Mouse (Mus musculus) left cerebral cortex, postnatal 4 days (tissue): ENCODE data around the gene Itpkb. TPM values are rescaled to one million over a fixed set of nuclear protein-coding genes. Genes with fewer than 3 reads are reported as not detected.
"Not testable (repeated sequence)": the region's sequence is repeated elsewhere in the genome, so short reads cannot be mapped to it uniquely, and the experiment has no call there.

Source experiments
- DNase-seq: peaks from one replicate; pipeline ENCODE4 v3.0.0-alpha.2; 2022
- intact Hi-C: fragments of 180-260 bp; cut with DNase I; formaldehyde crosslinking; loops from one replicate; pipeline ENCODE4 v1.15.1; 2025
- total RNA-seq, 2 experiments: library from RNA; stranded (reverse); gene quantifications; 2 replicates each; pipeline ENCODE4 v1.2.3; 2021

Gene Itpkb
- total RNA-seq, 2 experiments from 2014 or later: 12.1 to 12.3 TPM

DNA sequence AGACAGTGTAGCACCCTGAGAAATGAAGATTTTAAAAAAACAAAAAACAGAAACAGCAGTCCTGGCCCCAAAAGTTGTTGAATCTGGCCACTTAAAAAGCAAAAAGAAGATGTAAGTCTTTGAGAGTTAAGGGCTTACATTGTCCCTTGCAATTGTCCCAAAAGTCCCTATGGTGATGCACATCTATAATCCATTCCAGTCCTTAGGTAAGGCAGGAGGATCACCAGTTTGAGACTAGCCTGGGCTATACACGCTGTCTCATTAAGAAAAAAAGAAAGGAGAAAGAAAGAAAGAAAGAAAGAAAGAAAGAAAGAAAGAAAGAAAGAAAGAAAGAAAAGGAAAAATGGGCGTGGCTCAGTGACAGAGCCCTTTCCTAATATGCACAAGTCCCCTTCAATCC lies 34.4 kb downstream of the Itpkb start:
- DNase-seq: no peak
- intact Hi-C loops: loop anchor here (5.0 kb wide), 1 partner anchor 32 kb away; the partner anchor contains the start of gene Itpkb

DNA sequence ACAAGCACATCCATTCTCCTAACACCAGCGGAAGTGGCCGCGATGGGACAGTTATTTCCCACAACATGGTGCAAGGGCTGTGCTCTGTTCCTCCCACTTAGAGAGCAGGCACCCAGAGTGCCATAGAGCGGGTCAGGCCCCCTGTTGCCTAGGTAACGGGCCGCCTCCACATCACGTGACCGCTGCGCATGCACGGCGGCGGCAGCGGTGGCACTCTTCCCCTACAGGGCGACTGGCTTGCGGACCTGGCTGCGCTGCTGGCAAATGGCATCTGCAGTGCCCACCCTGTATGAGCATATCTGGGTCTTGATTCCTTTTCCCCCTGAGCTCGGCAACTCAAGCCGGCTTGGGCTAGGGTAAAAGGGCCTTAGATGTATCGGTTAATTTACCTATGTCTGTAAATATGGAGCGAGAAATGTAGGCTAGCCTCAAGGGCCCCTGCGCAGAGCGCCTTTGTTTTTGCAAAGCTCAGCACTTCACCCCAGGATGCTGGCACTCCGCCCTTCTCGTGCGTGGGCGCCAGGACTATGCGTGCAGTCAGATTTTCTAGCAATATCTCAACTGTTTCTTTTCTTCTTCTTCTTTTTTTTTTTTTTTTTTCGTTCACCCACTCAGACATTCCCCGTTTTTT lies 35.0 kb downstream of the Itpkb start:
- intact Hi-C loops: loop anchor here (5.0 kb wide), 1 partner anchor 33 kb away; the partner anchor contains the start of gene Itpkb

DNA sequence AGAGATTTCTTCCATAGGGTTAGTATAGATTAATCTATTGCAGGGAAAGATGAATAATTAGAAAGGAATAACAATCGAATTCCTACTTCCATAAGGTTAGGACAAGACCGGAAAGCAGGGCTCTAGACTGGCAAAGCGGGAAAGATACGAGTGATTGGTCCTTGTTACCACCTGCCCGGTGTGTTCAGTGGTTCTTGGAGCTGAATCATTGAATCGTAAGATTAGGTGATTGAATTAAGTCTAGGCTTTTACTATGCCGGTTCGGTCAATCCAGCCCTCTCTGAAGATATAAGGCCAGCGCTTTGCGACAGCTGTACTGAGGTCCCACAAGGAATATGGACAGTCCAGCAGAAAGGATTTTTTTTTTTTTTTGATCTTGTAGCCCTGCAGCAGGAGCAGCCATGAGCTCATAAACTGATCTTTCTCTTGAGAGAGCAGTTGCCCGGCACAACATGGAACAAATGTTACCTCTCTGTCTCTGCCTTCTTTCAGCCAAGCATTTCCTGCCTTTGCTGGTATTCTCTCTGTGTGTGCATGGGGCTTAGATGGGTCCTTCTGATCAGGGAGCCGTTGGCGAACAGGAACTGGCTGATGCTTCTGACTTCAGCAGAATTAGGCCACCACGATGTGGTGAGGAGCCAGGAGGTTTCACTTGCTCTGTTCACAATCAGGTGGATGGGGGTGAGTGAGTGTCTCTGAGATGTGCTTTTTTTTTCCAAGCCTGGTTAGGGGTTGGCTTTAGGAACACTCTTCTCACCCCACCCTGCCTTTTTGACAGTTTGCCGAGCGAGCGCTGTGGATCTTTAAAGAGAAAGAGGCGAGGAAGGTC lies 35.9 kb downstream of the Itpkb start:
- no peak for DNase-seq
- intact Hi-C loops: loop anchor here (5.0 kb wide), 1 partner anchor 34 kb away; the partner anchor contains the start of gene Itpkb

More for the DNA sequence above, 35.0 kb downstream of the Itpkb start:
- DNase-seq: peak; percentile 97

DNA sequence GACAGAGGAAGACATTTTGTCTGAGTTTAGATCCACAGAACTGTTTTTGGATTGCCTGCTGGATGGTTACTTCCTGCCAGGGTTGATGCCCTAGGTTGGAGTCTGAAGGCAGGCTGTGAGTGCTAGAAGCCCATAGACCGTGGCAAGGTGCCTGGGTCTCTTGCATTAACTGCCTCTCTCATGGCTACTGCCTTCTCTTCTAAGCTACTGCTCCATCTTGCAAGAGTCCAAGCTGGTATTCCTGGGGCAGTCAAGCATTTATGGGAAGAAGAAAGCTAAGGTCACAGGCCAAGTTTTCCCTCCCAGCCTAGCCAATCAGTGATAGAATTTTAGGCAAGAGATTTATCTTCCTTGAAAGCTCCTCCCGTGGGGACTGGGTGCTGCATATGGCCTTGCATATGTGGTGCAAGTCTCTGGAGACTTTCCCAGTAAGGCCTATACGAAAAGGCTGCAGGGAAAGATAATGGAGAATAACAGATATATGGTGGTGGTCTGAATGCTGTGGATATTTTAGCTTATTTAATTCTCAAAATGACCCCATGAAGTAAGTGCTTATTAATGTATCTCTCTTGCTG lies 36.8 kb downstream of the Itpkb start:
- intact Hi-C loops: loop anchor here (5.0 kb wide), 1 partner anchor 35 kb away; the partner anchor contains the start of gene Itpkb
- peak; percentile 42 for DNase-seq

DNA sequence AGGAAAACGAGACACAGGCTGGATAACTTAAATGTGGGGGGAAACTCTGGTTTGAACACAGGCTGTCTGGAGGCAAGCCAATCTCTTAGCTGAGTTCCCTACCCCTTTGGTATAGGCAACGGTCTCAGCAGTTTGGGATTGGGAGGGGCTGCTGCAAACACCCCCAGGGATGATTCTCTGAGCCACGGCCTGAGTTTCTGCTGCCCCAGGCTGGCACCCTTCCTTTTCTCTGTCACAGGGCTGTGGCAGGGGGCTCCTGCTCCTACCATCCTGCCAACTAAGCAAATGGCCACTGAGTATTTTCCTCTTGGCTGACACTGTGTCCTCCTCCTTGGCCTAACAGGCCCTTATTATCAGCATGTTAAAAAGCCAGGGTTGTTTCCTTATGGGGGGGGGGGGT lies 37.3 kb downstream of the Itpkb start:
- intact Hi-C loops: loop anchor here (5.0 kb wide), 1 partner anchor 35 kb away; the partner anchor contains the start of gene Itpkb
- DNase-seq: peak; percentile 49

DNA sequence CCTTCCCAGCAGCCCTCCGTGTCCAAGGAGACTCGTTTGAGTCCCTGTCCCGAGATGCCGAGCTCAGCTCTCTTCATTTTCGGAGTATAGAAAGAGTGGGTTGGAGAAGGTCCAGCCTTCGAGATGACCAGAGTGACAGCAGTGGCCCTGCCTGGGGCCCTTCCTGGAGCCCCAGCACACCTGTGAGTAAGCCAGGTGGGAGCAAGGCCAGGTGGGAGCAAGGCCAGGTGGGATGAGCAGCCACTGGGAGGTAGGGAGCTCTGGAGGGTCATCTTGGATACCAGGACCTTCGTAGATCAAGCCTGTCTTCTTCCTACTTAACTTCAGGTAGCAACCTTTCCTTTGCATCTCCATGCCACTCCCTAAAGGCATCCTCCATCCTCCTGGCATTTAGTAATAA lies 37.8 kb downstream of the Itpkb start:
- intact Hi-C loops: loop anchor here (5.0 kb wide), 1 partner anchor 36 kb away; the partner anchor contains the start of gene Itpkb
- no peak for DNase-seq

DNA sequence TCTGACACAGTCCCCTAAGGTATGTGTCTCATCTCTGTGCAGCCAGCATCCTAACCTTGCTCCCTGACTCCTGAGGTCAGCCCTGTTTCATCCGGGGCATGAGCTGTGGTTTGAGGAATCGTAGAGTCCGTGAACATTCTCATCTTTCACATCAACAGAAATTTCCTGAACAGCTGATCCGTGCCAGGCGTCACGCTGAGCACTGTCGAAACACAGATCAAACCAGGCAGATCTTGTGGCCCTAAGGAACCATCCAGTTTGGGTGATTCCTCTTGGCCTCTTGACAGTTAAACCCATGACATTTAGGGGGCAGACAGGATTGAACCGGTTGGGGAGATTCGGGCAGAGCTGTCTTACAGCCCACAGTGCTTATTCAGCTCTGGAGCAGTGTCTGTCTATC lies 38.4 kb downstream of the Itpkb start:
- peak; percentile 26 for DNase-seq
- intact Hi-C loops: loop anchor here (5.0 kb wide), 1 partner anchor 36 kb away; the partner anchor contains the start of gene Itpkb

DNA sequence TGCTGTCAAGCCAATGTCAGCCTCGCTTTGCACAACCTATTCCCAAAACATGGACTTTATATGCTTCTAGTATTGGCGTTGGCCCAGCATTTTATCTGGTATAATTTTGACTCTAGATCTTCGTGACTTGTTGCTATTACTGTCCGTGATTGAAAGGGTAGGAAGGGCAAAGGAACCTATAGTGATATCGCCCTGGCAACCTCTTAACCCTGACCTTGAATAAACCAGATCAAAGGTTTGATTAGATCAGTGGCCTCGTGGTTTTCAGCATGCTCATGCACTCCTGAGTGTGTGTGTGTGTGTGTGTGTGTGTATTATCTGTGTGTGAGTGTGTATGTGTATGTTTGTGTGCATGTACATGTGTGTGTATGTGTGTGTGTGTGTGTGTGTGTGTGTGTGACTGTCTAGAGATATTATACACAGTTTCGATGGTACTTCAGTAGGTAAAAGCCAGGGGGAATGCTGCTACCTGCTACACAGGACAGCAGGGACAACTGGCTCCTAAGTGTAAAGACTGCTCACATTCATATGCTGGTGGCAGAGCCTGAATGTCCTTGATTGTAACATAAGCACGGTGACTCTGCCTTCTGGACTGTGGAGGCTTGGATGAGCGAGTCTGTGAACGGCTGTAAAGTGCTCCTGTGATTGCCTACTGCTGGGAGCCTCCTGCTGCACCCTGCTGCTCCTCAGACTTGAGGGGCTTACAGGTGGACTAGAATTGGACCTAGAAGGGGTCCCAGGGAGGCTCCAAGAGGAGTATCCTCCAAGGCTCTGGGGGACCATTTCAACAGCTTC lies 40.8 kb downstream of the Itpkb start:
- DNase-seq: no peak
- intact Hi-C loops: no loop called here

DNA sequence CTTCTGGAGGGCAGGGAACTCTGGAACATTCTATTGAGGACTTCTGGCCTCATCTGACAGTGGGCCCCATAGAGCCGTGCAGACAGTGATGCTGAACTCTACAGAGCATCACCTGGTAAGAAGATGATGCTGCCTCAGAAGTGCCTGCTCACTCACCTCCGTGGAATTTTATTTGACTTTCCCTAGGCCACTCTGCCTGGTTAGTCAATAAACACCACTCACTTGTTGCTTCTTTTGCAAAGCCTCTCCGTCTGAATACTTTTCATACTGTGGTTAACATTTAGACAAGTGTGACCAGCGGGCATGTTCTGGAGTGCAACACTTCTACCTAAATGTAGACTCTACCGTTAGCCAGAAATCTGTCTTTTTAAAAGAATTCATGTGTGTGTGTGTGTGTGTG lies 42.0 kb downstream of the Itpkb start:
- DNase-seq, intact Hi-C loops: not testable (repeated sequence)

DNA sequence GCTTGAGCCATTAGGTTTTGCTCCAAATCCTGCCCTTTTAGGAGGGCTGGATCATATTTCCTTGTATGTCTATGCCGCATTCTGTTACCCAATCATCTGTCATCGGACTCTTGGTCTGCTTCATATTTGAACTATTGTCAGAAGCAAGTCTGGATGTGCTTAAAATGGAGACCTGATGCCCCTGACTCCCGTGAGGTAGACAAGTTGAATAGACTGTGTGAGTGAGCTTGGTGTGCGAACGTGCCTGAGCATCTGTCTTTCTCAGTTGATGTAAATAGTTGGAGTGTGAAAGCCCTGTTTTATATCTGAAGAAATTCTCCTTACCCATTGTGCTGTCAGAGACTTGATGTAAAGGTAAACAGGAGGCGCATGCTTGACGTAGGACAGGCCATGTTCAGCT lies 46.3 kb downstream of the Itpkb start:
- intact Hi-C loops: no loop called here
- DNase-seq: no peak

DNA sequence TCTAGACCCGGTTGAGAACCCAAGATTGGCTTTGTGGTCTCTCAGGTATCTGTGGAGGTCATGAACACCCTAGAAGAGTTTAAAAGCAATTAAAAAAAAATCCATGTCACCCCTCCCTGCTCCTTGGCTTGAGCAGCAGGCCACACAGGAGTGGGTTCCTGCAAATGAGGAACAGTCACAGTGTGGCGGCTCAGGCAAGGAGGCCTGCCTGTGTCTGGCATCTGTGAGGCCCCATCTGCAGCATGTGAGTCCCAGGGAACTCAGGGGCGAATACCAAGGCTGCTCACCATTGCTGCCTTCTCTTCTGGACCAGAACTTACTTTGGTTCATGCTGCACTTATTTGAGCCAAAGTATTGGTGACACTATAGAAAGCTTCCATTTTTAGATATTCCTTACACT lies 49.3 kb downstream of the Itpkb start:
- no peak for DNase-seq
- intact Hi-C loops: no loop called here

DNA sequence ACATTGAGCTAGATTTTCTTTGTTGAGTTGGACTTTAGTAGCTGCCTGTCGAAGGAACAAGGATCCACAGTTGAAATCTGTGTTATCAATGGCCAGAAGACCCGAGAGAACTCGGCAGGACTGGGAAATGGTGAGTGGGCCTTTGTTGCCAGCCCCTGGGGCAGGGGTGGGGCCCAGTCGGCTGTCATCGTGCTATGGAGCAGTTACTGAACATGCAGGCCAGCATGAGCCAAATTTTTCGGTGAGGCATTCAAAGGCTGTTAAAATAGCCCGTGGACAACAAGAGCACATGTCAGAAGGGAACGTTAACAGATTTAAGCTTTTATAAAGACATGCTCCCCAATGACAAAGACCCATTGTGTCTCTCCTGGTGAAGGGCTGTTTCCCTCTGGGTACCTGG lies 52.1 kb downstream of the Itpkb start:
- no peak for DNase-seq
- intact Hi-C loops: no loop called here

DNA sequence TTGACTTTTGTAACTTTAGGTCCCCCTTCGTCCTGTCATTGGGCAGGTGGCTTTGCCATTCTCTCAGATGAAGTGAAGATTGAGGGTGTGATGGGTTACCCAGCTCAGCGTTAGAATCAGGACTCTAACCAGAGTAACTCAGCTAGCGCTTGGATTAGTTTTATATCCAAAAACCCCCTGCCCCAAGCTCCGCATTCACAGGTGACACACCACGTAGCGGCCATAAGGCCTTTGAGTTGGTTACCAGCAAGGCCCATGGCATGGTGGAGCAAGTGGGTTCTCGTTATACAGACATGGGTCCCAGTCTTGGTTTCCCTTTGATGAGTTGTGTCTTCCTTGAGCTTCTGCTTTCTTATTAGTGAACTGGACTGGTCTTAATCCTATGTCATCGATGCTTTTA lies 53.6 kb downstream of the Itpkb start:
- intact Hi-C loops: no loop called here
- no peak for DNase-seq

DNA sequence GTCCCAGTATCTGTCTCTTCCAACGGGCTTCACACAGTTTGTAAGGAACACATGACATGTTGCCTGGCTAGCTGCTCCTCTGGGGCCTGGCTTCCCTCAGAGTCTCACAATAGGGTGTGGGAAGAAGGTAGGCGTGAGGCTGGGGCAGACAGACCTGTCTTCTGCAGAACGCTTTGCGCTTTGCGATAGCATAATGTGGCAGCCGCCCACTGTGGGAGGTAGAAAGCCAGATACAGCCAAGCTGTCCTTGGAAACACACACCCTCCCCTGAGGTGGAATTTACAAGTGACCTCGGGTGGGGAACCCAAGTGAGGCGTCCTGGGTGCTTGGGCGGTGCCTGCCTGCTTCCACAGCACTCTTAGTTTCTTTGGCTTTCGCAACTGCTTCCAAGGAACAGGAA lies 54.2 kb downstream of the Itpkb start:
- intact Hi-C loops: no loop called here
- no peak for DNase-seq

DNA sequence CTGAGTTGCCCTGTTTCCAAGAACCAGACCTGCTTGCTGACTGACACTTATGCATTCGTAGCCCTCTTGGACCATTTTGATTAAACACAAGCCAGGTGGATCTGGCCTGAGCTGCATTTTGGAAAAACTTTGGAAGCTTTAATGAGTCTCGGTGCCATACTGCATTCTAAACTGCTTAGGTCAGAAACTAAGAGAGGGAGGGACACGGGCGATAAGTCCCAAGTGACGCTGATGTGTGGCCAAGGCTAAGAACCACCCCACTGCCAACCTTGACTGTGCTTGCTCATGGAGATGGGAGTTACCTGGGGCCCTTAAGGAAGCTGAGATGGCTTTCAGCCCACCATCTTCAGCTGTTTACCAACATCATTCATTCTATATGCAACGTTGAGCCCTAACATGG lies 55.0 kb downstream of the Itpkb start:
- no peak for DNase-seq
- intact Hi-C loops: no loop called here

DNA sequence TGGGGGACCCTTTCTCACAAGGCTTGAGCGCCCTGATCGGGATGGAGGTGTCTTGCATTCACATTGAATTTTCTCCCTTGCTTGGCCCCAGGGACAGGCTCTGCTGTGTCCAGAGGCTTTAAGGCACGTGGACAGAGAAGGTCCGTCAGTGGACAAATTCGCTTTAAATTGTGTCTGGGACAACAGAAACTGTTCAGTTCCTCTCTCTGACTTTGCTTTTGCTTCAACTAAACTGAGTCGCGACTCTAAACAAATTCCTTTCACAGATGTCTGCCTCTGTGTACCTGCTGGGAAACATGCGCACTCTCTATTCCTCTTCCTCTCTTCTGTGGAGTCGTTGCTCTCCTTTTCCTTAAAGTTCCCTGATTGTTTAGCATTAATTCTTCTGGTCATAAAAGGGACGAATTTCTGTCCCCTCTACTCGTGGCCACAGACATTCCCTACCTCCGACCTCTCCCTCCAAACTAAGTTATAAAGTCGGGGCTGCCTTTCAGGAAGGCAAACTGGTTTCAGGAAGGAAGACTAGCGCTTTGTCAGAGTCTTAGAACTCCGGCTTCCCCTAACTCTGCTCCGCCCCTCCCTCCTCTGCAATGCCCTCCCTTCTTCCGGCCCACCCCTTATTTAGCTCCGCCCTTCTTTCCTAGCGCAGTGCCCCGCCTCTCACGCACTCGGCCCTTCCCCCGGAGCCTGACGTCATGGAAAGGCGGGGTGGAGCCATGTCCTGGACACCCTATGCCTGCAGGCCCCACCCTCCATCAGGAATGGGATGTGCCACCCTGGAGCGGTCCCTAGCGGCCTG lies 56.9 kb downstream of the Itpkb start:
- DNase-seq: peak; percentile 98
- intact Hi-C loops: no loop called here

DNA sequence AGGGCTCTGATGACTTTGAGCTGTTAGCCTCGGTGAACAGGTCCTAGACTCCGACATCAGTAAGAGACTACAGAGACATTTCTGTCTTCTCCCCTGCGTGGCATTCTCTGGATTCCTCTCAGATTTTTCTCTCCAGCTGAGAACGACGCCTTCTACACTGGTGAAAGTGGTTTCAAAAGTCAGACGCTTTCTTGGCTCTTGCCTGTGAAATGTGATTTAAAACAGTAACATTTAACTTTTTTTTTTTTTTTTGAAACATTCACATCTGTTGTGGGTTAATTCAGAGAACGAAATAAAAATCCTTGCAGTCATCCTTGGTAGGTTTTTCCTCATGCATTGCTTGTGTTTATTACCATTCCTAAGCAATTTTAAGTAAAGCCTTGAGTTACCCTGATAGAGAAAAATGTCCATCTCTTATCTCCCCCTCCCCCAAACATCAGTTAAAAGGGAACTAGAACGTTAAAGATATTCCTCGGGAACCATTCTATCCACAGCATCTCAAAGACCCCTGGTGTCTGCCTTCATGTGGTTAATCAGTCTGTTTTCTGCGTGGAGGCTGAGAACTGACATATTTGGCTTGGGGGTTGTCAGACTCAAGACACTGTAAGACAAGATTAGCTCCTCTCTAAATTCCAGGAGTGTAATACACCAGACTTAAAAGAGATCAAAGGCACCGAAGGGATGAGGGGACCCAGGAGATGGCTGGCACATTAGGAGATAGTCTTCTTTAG lies 57.6 kb downstream of the Itpkb start:
- no peak for DNase-seq
- intact Hi-C loops: no loop called here

DNA sequence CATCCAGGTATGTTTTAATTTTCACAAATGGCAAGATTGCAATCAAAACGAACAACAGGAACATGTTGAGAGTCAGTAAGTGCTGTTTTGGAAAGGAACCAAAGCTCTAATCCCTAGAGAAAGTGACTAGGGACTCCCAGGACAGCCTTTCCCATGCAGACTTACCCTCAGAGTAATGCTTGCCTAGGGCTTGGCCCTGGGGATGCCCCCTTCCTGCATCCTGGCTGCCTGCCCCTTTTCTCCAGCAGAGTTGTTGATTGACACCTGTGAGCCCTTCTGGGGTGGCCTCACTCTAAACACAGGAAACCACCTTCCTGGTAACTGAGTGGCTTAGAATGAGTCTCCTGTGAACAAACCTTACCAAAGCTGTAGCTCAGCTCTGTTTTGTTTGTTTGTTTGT lies 58.2 kb downstream of the Itpkb start:
- DNase-seq: no peak
- intact Hi-C loops: no loop called here

DNA sequence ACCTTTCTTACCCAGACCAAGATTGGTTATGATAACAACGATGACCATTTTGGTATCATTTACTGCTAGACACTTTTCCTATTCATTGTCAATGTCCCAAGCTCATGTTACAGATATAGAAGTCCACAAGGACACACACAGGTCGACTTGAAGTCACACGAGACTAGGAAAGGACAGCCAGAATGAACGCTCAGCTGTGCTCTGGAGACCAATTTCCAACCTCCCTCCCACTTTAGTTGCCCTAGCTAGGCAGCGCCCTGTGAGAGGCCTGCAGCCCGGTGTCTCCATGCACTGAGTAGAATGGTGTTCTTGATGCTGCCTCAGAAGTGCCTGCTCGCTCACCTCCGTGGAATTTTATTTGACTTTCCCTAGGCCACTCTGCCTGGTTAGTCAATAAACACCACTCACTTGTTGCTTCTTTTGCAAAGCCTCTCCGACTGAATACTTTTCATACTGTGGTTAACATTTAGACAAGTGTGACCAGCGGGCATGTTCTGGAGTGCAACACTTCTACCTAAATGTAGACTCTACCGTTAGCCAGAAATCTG lies 59.0 kb downstream of the Itpkb start:
- intact Hi-C loops, DNase-seq: not testable (repeated sequence)
